Comparison of ENCODE assay signal across 8 mouse cellular contexts in genomic region chr9:124422900-124423551, GRCm38 (mm10). TPM values are rescaled to one million over a fixed set of nuclear protein-coding genes. Genes with fewer than 3 reads are reported as not detected.
DNase-seq lines count a peak whose midpoint lies in the region; ATAC-seq and TF ChIP-seq lines count a peak whose summit lies in the region.

No protein-coding gene starts in this region.

- H3K9ac ChIP-seq in lung, postnatal 0 days (replicated peaks; ENCODE audit: low read depth) = peak overlapping the region; percentile 76

- under 1% methylated on average over 59 of the region's 59 CpGs for WGBS in hindbrain, embryonic 10.5 days
- WGBS in lung, postnatal 0 days = 0% methylated on average over 59 of the region's 59 CpGs

- H3K4me1 ChIP-seq in hindbrain, embryonic 10.5 days (replicated peaks) = peaks cover 6% of the 10 kb centered on the region
- H3K4me1 ChIP-seq in lung, postnatal 0 days (ENCODE audit: insufficient read depth, low read depth, low read length) = no peaks in the 10 kb centered on the region

- H3K9me3 ChIP-seq in hindbrain, embryonic 10.5 days = no peaks in the 10 kb centered on the region
- no peaks in the 10 kb centered on the region for H3K9me3 ChIP-seq in lung, postnatal 0 days (ENCODE audit: low read length)

- DNase-seq in MEL-GATA-1-ER (ENCODE audit: extremely low read depth, low read depth) = peak; percentile 91
- DNase-seq in cerebellum, adult 8-10 months = peak; percentile 87
- DNase-seq in forelimb bud, embryonic 11.5 days (ENCODE audit: low read depth, low spot score) = peak; percentile 92
- DNase-seq in hindbrain, embryonic 10.5 days (ENCODE audit: low spot score) = peak; percentile 93
- peak; percentile 97 for DNase-seq in layer of hippocampus, adult 9-11 months
- DNase-seq in lung, postnatal 0 days (ENCODE audit: low spot score) = peak; percentile 100
- peak; percentile 94 for DNase-seq in ovary, postnatal 14 days (ENCODE audit: low spot score)
- peak; percentile 93 for DNase-seq in thymus, postnatal 25 days

- TF ChIP-seq CTCF in lung, postnatal 0 days (IDR thresholded peaks at IDR 0.05) = peak; percentile 46

- peak overlapping the region; percentile 99 for H3K27ac ChIP-seq in hindbrain, embryonic 10.5 days
- H3K27ac ChIP-seq in lung, postnatal 0 days (ENCODE audit: low read length) = peak overlapping the region; percentile 99

- H3K4me2 ChIP-seq in lung, postnatal 0 days (replicated peaks; ENCODE audit: low read depth, low read length) = peak overlapping the region; percentile 70

- peak; percentile 55 for ATAC-seq in lung, postnatal 0 days

- no peaks in the 10 kb centered on the region for H3K36me3 ChIP-seq in hindbrain, embryonic 10.5 days
- no peaks in the 10 kb centered on the region for H3K36me3 ChIP-seq in lung, postnatal 0 days (ENCODE audit: insufficient read depth, low read length)

- H3K27me3 ChIP-seq in hindbrain, embryonic 10.5 days (ENCODE audit: insufficient read depth, poor library complexity, severe bottlenecking) = no peaks in the 10 kb centered on the region
- H3K27me3 ChIP-seq in lung, postnatal 0 days (replicated peaks; ENCODE audit: insufficient read depth, low read length) = no peaks in the 10 kb centered on the region

- H3K4me3 ChIP-seq in hindbrain, embryonic 10.5 days = peak overlapping the region; percentile 78
- peak overlapping the region; percentile 73 for H3K4me3 ChIP-seq in lung, postnatal 0 days (ENCODE audit: low read depth, low read length)

- TF ChIP-seq EP300 in lung, postnatal 0 days (IDR thresholded peaks at IDR 0.05) = peak; percentile 37

RNA-seq across cellular contexts. Expression of gene Ppp2r3d, which starts 53.7 kb away (rescaled TPM):
- 142 and 209 TPM in 2 replicates for polyA plus RNA-seq in hindbrain, embryonic 10.5 days (2016; fragmentation: Nextera tagmentation; extraction: Ambion mirVana)
- polyA plus RNA-seq in lung, postnatal 0 days (2015; fragmentation: Nextera tagmentation; extraction: Ambion mirVana) = 118 and 125 TPM in 2 replicates

Comparison
In these comparisons a context has a peak if more than half of its experiments do, and no peak if none do; other contexts are left out.
1. Peak in every context shown above with its lines: DNase-seq, ATAC-seq, H3K4me3 ChIP-seq and H3K27ac ChIP-seq.